Mouse (Mus musculus): Measurements from ENCODE around the gene Ap1b1.
A peak's percentile ranks its signal among the peaks of the same experiment; 100 is the strongest.

Ap1b1 gene

GRCm38 (mm10) chr11:4986695-4987486, at the start of gene Ap1b1:
Ap1b1 (plus strand) TSS chr11:4986824.
- peak; percentile 96 for DNase-seq (ENCODE audit: low read depth, low spot score)

GRCm38 (mm10) chr11:4946530-4946929, 40.1 kb upstream of the Ap1b1 start:
- DNase-seq (ENCODE audit: low read depth, low spot score): no peak

- peak; percentile 94 for DNase-seq (ENCODE audit: low read depth, low spot score)
Measured at GRCm38 (mm10) chr11:4946947-4947812, 39.4 kb upstream of the Ap1b1 start.

- no peak for DNase-seq (ENCODE audit: low read depth, low spot score)
Measured at GRCm38 (mm10) chr11:4947813-4948174, 38.8 kb upstream of the Ap1b1 start, which contains the start of gene Nefh. Nefh (minus strand) TSS chr11:4948064.

- DNase-seq (ENCODE audit: low read depth, low spot score): no peak
Measured at GRCm38 (mm10) chr11:4948792-4949191, 37.8 kb upstream of the Ap1b1 start.

- peak; percentile 28 for DNase-seq (ENCODE audit: low read depth, low spot score)
Measured at GRCm38 (mm10) chr11:4949256-4950044, 37.2 kb upstream of the Ap1b1 start.

GRCm38 (mm10) chr11:4953401-4953800, 33.2 kb upstream of the Ap1b1 start:
- no peak for DNase-seq (ENCODE audit: low read depth, low spot score)

GRCm38 (mm10) chr11:4953918-4954317, 32.7 kb upstream of the Ap1b1 start:
- DNase-seq (ENCODE audit: low read depth, low spot score): no peak

GRCm38 (mm10) chr11:4963099-4963808, 23.4 kb upstream of the Ap1b1 start:
- no peak for DNase-seq (ENCODE audit: low read depth, low spot score)

GRCm38 (mm10) chr11:4966325-4966724, 20.3 kb upstream of the Ap1b1 start:
- no peak for DNase-seq (ENCODE audit: low read depth, low spot score)

- no peak for DNase-seq (ENCODE audit: low read depth, low spot score)
Measured at GRCm38 (mm10) chr11:4966888-4967287, 19.7 kb upstream of the Ap1b1 start.

- DNase-seq (ENCODE audit: low read depth, low spot score): no peak
Measured at GRCm38 (mm10) chr11:4967549-4967948, 19.1 kb upstream of the Ap1b1 start.

GRCm38 (mm10) chr11:4968376-4968775, 18.2 kb upstream of the Ap1b1 start:
- no peak for DNase-seq (ENCODE audit: low read depth, low spot score)

GRCm38 (mm10) chr11:4972967-4973870, 13.4 kb upstream of the Ap1b1 start:
- DNase-seq (ENCODE audit: low read depth, low spot score): peak; percentile 85

- DNase-seq (ENCODE audit: low read depth, low spot score): no peak
Measured at GRCm38 (mm10) chr11:4973871-4974256, 12.8 kb upstream of the Ap1b1 start.

- DNase-seq (ENCODE audit: low read depth, low spot score): no peak
Measured at GRCm38 (mm10) chr11:4974376-4975122, 12.1 kb upstream of the Ap1b1 start.

GRCm38 (mm10) chr11:4975623-4976022, 11.0 kb upstream of the Ap1b1 start:
- DNase-seq (ENCODE audit: low read depth, low spot score): peak; percentile 92

GRCm38 (mm10) chr11:4983010-4983409, 3.6 kb upstream of the Ap1b1 start:
- no peak for DNase-seq (ENCODE audit: low read depth, low spot score)

GRCm38 (mm10) chr11:4983538-4983937, 3.1 kb upstream of the Ap1b1 start:
- DNase-seq (ENCODE audit: low read depth, low spot score): no peak
